Mouse (Mus musculus): ENCODE data around the gene Nlrc5.

Gene Nlrc5

GRCm38 (mm10) chr8:94469656-94470055, 35.5 kb downstream of the Nlrc5 start:
- DNase-seq (ENCODE audit: low read depth, low spot score), result no peak

- DNase-seq (ENCODE audit: low read depth, low spot score), result no peak
Measured at GRCm38 (mm10) chr8:94470794-94471193, 36.6 kb downstream of the Nlrc5 start.

GRCm38 (mm10) chr8:94471281-94471680, 37.1 kb downstream of the Nlrc5 start:
- DNase-seq (ENCODE audit: low read depth, low spot score), result no peak

- no peak for DNase-seq (ENCODE audit: low read depth, low spot score)
Measured at GRCm38 (mm10) chr8:94472741-94473140, 38.6 kb downstream of the Nlrc5 start.

GRCm38 (mm10) chr8:94473431-94473830, 39.3 kb downstream of the Nlrc5 start:
- no peak for DNase-seq (ENCODE audit: low read depth, low spot score)

GRCm38 (mm10) chr8:94475786-94476185, 41.6 kb downstream of the Nlrc5 start:
- DNase-seq (ENCODE audit: low read depth, low spot score), result no peak

- no peak for DNase-seq (ENCODE audit: low read depth, low spot score)
Measured at GRCm38 (mm10) chr8:94476846-94477245, 42.7 kb downstream of the Nlrc5 start.

GRCm38 (mm10) chr8:94482051-94482450, 47.9 kb downstream of the Nlrc5 start:
- DNase-seq (ENCODE audit: low read depth, low spot score), result no peak

- no peak for DNase-seq (ENCODE audit: low read depth, low spot score)
Measured at GRCm38 (mm10) chr8:94485288-94485687, 51.1 kb downstream of the Nlrc5 start.

GRCm38 (mm10) chr8:94485882-94486281, 51.7 kb downstream of the Nlrc5 start:
- no peak for DNase-seq (ENCODE audit: low read depth, low spot score)

- DNase-seq (ENCODE audit: low read depth, low spot score), result no peak
Measured at GRCm38 (mm10) chr8:94488016-94488415, 53.9 kb downstream of the Nlrc5 start.

- no peak for DNase-seq (ENCODE audit: low read depth, low spot score)
Measured at GRCm38 (mm10) chr8:94489809-94490483, 55.8 kb downstream of the Nlrc5 start.

- peak; percentile 50 for DNase-seq (ENCODE audit: low read depth, low spot score)
Measured at GRCm38 (mm10) chr8:94492021-94492681, 58.0 kb downstream of the Nlrc5 start.

GRCm38 (mm10) chr8:94493240-94493639, 59.1 kb downstream of the Nlrc5 start:
- DNase-seq (ENCODE audit: low read depth, low spot score), result no peak

GRCm38 (mm10) chr8:94515430-94516208, 81.5 kb downstream of the Nlrc5 start:
- no peak for DNase-seq (ENCODE audit: low read depth, low spot score)

GRCm38 (mm10) chr8:94516209-94516593, 82.0 kb downstream of the Nlrc5 start:
- no peak for DNase-seq (ENCODE audit: low read depth, low spot score)

GRCm38 (mm10) chr8:94516766-94517165, 82.6 kb downstream of the Nlrc5 start:
- DNase-seq (ENCODE audit: low read depth, low spot score), result no peak

GRCm38 (mm10) chr8:94518331-94518730, 84.2 kb downstream of the Nlrc5 start:
- no peak for DNase-seq (ENCODE audit: low read depth, low spot score)

- DNase-seq (ENCODE audit: low read depth, low spot score), result no peak
Measured at GRCm38 (mm10) chr8:94519021-94519420, 84.9 kb downstream of the Nlrc5 start.

- DNase-seq (ENCODE audit: low read depth, low spot score), result no peak
Measured at GRCm38 (mm10) chr8:94521481-94521880, 87.3 kb downstream of the Nlrc5 start.

GRCm38 (mm10) chr8:94522482-94522881, 88.3 kb downstream of the Nlrc5 start:
- no peak for DNase-seq (ENCODE audit: low read depth, low spot score)

- DNase-seq (ENCODE audit: low read depth, low spot score), result no peak
Measured at GRCm38 (mm10) chr8:94524554-94524953, 90.4 kb downstream of the Nlrc5 start.

GRCm38 (mm10) chr8:94527178-94527577, 93.0 kb downstream of the Nlrc5 start:
- DNase-seq (ENCODE audit: low read depth, low spot score), result no peak

Measured in retina, adult 2 months (tissue).